Mouse (Mus musculus) stomach, embryonic 16.5 days (tissue): ENCODE results near the gene Man1a2. TPM values are rescaled to one million over a fixed set of nuclear protein-coding genes. Genes with fewer than 3 reads are reported as not detected.

Source experiments
- ATAC-seq: fragments of 200-750 bp; cut with Nextera tagmentation; 2 replicates; pipeline ENCODE4 v1.8.0; 2017; ENCODE audit warnings: moderate number of reproducible peaks, moderate TSS enrichment; ENCODE audit not compliant: insufficient read depth, low FRiP score
- H3K27ac ChIP-seq: fragments of 300-500 bp; sonication (generic); 2 replicates; pipeline ENCODE4 v1.5.1; 2014; ENCODE audit warnings: low read length
- H3K27me3 ChIP-seq: fragments of 300-500 bp; sonication (generic); 2 replicates; pipeline ENCODE4 v1.6.1; 2014; ENCODE audit warnings: low read length, control low read depth, mixed read lengths; ENCODE audit not compliant: control insufficient read depth, insufficient read depth
- H3K36me3 ChIP-seq: fragments of 300-500 bp; sonication (generic); 2 replicates; pipeline ENCODE4 v1.6.1; 2014; ENCODE audit warnings: low read length; ENCODE audit not compliant: control insufficient read depth, insufficient read depth
- H3K4me1 ChIP-seq: fragments of 300-500 bp; sonication (generic); 2 replicates; pipeline ENCODE4 v1.6.1; 2014; ENCODE audit warnings: low read length, control low read depth, mixed read lengths; ENCODE audit not compliant: control insufficient read depth, insufficient read depth
- H3K4me2 ChIP-seq: fragments of 300-500 bp; sonication (generic); 2 replicates; pipeline ENCODE4 v1.6.1; 2014; ENCODE audit warnings: low read depth, low read length, mixed read lengths
- H3K4me3 ChIP-seq: fragments of 300-500 bp; sonication (generic); replicated peaks from 2 replicates; pipeline ENCODE4 v1.5.1; 2014; ENCODE audit warnings: mild to moderate bottlenecking, low read length
- H3K9ac ChIP-seq: fragments of 300-500 bp; sonication (generic); 2 replicates; pipeline ENCODE4 v1.6.1; 2014; ENCODE audit warnings: low read length
- H3K9me3 ChIP-seq: fragments of 300-500 bp; sonication (generic); replicated peaks from 2 replicates; pipeline ENCODE4 v1.6.1; 2016; ENCODE audit warnings: low read length, control low read depth; ENCODE audit not compliant: control insufficient read depth
- WGBS: fragments of 180-500 bp; shearing (Covaris S2); extraction: QIAGEN DNeasy Blood & Tissue Kit; methylation state at CpG from one replicate; pipeline ENCODE4 v1.1.7; 2014; 5-methylcytosine and 5-hydroxymethylcytosine counted together
- polyA plus RNA-seq: library from polyadenylated mRNA; unstranded; fragments of >200 nt; fragmentation: Nextera tagmentation; extraction: Ambion mirVana; gene quantifications from 2 replicates; pipeline ENCODE4 v1.2.1, GENCODE M21; 2015

The Man1a2 gene
- polyA plus RNA-seq, 1 experiment from 2014 or later, result 43.4 TPM

DNA sequence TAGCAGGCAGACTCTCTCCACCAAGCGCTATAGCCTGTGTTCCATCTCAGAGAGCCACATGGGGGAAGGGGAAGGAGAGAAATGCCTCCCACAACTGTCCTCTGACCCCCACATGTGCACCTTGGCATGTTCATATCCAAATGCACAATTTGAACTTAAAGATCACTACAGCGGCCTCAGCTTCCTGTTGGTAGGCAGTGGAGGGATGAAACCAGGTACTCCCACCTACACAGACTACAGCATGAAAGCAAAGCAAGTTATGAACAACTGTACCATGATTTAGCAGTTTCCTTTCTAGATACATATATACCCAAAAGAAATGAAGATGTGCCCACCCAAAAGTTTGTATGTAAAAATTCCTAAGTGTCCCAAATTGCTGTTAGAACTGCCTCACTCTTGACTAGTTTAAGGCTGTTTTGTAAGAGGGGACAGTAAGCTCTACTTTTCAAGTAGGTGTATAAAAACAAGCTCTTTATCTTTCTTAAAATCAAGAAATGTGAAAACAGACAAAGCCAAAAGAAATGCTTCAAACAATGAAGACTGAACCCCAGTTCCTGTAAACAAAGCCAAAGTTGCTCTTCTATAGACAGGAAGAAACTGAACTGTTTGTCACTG lies 123.6 kb downstream of the Man1a2 start:
- no peaks in the 10 kb centered on the region for H3K27me3 ChIP-seq
- H3K27ac ChIP-seq, result no peak overlapping the region
- H3K4me3 ChIP-seq, result no peak overlapping the region
- no peak overlapping the region for H3K4me2 ChIP-seq
- H3K9ac ChIP-seq, result no peak overlapping the region
- WGBS, result 94% methylated on average over 2 of the region's 2 CpGs
- no peaks in the 10 kb centered on the region for H3K4me1 ChIP-seq
- no peak for ATAC-seq
- no peaks in the 10 kb centered on the region for H3K9me3 ChIP-seq
- no peaks in the 10 kb centered on the region for H3K36me3 ChIP-seq

DNA sequence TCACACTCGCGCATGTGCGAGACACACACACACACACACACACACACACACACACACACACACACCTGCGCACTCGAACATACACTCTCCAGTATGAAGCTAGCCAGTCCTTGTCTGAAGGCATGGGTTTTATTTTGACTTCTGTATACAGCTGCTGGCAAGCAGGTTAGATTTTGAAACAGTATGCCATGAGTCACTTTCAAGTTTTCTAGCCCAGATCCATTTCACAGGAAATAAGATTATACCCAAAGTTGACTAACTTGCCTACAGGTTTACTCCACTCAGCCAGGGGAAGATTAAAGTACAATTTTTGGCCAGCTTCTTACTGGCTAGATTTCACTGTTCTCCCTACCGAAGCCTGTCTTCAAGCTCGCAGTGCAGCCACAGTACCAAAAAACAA lies 125.9 kb downstream of the Man1a2 start:
- ATAC-seq, result no peak
- WGBS, result 96% methylated on average over 7 of the region's 7 CpGs
- H3K27ac ChIP-seq, result no peak overlapping the region
- H3K27me3 ChIP-seq, result no peaks in the 10 kb centered on the region
- H3K4me3 ChIP-seq, result no peak overlapping the region
- H3K9me3 ChIP-seq, result no peaks in the 10 kb centered on the region
- no peak overlapping the region for H3K9ac ChIP-seq
- no peaks in the 10 kb centered on the region for H3K36me3 ChIP-seq
- H3K4me2 ChIP-seq, result no peak overlapping the region
- no peaks in the 10 kb centered on the region for H3K4me1 ChIP-seq

DNA sequence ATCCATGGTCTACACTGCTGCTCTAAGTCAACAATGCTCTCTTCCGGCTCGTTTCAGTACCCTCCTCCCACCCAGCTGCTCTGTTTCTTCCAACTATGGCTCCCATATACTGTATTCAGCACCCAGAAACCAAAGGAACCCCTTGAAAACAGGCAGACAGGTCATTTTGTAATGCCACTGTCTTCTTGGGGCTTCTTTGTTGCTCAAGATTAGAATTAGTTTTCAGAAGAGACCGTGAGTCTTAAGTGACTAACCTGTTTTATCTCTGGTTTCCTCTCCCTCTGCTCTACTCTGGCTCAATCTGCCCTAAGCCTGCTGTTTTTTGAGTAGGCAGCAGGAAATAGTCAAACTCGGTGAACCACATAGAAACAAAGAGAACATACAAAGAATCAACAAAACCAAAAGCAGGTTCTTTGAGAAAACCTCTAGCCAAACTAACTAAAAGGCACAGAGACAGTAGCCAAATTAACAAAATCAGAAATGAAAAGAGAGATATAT lies 127.0 kb downstream of the Man1a2 start:
- no peaks in the 10 kb centered on the region for H3K36me3 ChIP-seq
- no peaks in the 10 kb centered on the region for H3K27me3 ChIP-seq
- H3K4me2 ChIP-seq, result no peak overlapping the region
- WGBS, result 67% methylated on average over 4 of the region's 4 CpGs
- H3K4me3 ChIP-seq, result no peak overlapping the region
- no peaks in the 10 kb centered on the region for H3K9me3 ChIP-seq
- no peak for ATAC-seq
- H3K9ac ChIP-seq, result no peak overlapping the region
- no peaks in the 10 kb centered on the region for H3K4me1 ChIP-seq
- H3K27ac ChIP-seq, result no peak overlapping the region

DNA sequence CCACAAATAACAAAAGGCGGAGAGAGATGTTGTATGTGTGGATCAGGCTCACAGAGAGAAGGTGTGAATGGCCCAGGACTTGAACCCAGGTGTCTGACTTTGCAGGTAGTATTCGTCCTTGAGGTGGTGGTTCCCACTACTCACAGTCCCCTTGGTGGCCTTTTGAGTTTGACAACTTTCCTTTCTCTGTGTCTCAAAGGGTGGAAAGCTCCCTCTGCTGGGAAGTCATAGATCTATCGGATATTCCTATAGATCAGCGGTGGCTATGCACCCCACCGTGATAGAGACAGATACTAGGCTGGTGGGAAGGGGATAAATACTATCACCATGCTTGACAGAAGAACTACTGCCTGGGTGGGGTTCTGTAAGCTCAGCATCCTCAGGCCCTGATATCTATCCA lies 130.5 kb downstream of the Man1a2 start:
- no peak for ATAC-seq

DNA sequence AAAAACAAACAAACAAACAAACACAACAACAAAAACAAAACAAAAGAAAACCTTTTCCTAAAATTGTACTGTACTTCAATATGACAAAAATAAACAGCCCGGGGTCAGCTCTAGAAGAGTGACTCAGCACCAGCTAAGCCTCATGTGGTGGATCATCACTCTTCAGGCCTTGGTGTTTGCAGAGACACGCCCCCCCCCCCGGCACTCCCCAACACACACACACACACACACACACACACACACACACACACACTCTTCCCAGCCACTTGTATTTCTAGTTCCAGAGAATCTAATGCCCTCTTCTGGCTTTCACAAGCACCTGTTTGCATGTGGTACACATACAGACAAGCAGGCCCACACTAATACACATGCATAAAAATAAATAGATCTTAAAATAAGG lies 133.1 kb downstream of the Man1a2 start:
- Histone ChIP-seq H3K9ac (no peak overlapping the region), H3K9me3 (no peaks in the 10 kb centered on the region), H3K36me3 (no peaks in the 10 kb centered on the region), H3K27me3 (no peaks in the 10 kb centered on the region), H3K4me1 (no peaks in the 10 kb centered on the region), H3K27ac (no peak overlapping the region), H3K4me2 (no peak overlapping the region), H3K4me3 (no peak overlapping the region)
- 83% methylated on average over 2 of the region's 3 CpGs for WGBS
- ATAC-seq, result no peak

More for the DNA sequence above, 130.5 kb downstream of the Man1a2 start:
- Histone ChIP-seq H3K4me1 (no peaks in the 10 kb centered on the region), H3K36me3 (no peaks in the 10 kb centered on the region), H3K27ac (no peak overlapping the region), H3K27me3 (no peaks in the 10 kb centered on the region), H3K9ac (no peak overlapping the region), H3K4me3 (no peak overlapping the region), H3K4me2 (no peak overlapping the region), H3K9me3 (no peaks in the 10 kb centered on the region)
- 41% methylated on average over 5 of the region's 5 CpGs for WGBS

DNA sequence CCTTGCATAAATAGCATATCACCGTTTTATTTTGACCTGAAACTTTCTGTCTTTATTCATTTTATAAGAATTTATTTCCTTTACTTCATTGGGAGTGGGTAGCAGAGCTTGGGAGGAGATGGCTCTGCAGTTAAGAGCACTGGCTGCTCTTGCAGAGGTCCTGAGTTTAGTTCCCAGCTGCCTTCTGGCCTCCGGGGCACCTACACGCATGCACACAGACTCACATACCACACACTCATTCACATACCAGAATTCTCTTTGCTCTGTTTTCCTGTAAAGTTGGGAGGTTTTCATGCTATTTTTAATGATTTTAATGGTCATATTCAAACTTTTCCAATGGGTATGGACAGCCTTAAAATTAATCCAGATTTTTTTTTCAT lies 137.4 kb downstream of the Man1a2 start:
- Histone ChIP-seq H3K4me3 (no peak overlapping the region), H3K27ac (no peak overlapping the region), H3K9ac (no peak overlapping the region), H3K4me1 (no peaks in the 10 kb centered on the region), H3K36me3 (no peaks in the 10 kb centered on the region), H3K4me2 (no peak overlapping the region), H3K27me3 (no peaks in the 10 kb centered on the region), H3K9me3 (no peaks in the 10 kb centered on the region)
- ATAC-seq, result no peak
- WGBS, result 81% methylated on average over 3 of the region's 3 CpGs

DNA sequence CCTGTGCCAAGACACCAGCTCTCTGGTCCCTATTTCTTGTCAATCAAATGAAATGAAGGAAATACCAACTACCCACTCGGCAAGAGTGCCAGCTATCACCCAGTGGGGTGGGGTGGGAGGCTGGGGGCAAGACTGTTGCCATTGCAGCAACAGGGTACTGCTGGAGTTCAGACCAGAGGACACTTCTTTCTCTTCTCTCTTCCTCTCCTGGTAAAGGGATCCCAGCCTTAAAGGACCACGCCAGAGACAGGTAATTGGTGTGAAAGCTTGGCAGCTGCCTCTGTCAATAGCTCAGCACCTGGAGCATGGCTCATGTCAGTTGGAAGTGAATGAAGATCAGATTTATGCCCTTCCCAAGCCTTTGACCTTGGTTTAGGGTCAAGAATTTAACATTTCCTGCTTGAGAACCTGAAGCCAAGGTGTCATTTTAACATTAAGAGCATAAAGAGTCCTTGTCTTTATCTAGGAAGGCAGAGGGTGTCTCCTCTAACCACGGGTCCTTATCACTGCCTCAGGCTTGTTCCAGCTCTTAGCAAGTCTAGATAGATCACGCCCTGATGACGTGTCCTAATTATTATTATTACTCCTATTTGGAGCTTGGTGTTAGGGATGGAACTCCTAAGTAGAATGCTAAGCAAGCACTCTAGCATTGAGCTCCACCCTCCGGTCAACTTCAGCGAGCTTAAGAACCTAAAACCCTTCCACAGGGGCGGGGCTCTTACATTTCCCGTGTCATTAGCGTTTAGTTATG lies 138.0 kb downstream of the Man1a2 start:
- ATAC-seq, result 0 out of 2 replicates have a peak, but pooled peaks have one; percentile 50
- no peak overlapping the region for H3K27ac ChIP-seq
- no peaks in the 10 kb centered on the region for H3K27me3 ChIP-seq
- WGBS, result 66% methylated on average over 10 of the region's 10 CpGs
- H3K4me2 ChIP-seq, result no peak overlapping the region
- H3K4me1 ChIP-seq, result no peaks in the 10 kb centered on the region
- H3K36me3 ChIP-seq, result no peaks in the 10 kb centered on the region
- H3K9ac ChIP-seq, result no peak overlapping the region
- no peaks in the 10 kb centered on the region for H3K9me3 ChIP-seq
- H3K4me3 ChIP-seq, result no peak overlapping the region

DNA sequence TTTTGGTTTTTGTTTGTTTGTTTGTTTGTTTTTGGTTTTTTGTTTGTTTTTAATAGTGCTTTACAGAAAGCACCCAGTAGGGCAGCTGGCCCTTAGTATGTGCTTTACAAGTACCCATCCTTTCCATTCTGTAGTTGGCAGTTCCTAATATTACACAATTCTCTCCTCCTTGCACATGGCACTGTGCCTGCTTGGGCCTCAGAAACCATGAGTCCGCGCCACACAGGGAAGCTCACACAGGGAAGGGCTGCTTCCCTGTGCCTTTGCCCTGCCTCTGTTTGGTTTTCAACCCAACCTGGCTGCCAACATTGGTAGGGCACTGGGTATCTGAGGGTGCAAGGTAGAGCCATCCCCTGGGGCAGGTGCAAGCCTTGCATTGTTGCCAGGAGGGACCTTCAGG lies 148.6 kb downstream of the Man1a2 start:
- H3K4me1 ChIP-seq, result 0 out of 2 replicates have a peak, but pooled peaks cover 2% of the 10 kb centered on the region
- no peaks in the 10 kb centered on the region for H3K36me3 ChIP-seq
- no peaks in the 10 kb centered on the region for H3K27me3 ChIP-seq
- no peak overlapping the region for H3K4me2 ChIP-seq
- no peak overlapping the region for H3K9ac ChIP-seq
- no peak for ATAC-seq
- H3K27ac ChIP-seq, result no peak overlapping the region
- H3K9me3 ChIP-seq, result no peaks in the 10 kb centered on the region
- H3K4me3 ChIP-seq, result no peak overlapping the region
- WGBS, result 95% methylated on average over 2 of the region's 2 CpGs

DNA sequence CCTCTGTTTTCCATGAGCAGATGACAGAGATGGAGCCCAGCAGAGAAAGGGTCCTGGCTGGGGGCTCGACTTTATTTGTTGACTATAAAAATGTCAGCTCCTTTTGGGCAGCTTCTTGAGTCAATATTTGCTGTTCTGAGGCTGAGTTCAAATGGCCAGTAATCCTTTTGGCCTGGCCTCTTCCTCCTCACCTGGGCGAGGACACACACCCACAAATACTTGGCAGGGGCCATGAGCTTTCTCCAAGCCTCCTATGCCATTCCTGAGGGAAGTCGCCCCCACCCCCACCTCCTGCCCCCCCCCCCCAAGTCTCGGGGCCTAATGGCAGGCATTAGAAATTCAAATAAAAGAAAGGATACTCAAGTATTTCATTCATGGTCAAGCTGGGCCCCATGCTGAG lies 149.4 kb downstream of the Man1a2 start:
- H3K4me3 ChIP-seq, result no peak overlapping the region
- no peak for ATAC-seq
- no peaks in the 10 kb centered on the region for H3K27me3 ChIP-seq
- H3K9ac ChIP-seq, result no peak overlapping the region
- H3K4me1 ChIP-seq, result 0 out of 2 replicates have a peak, but pooled peaks cover 2% of the 10 kb centered on the region
- no peak overlapping the region for H3K4me2 ChIP-seq
- 54% methylated on average over 4 of the region's 4 CpGs for WGBS
- H3K27ac ChIP-seq, result no peak overlapping the region
- no peaks in the 10 kb centered on the region for H3K9me3 ChIP-seq
- no peaks in the 10 kb centered on the region for H3K36me3 ChIP-seq
